Mouse (Mus musculus) urinary bladder, postnatal 14 days (tissue): ENCODE data around the gene Nt5c3.
"Not testable (repeated sequence)": the region's sequence is repeated elsewhere in the genome, so short reads cannot be mapped to it uniquely, and the experiment has no call there.

ENCODE experiments used
- DNase-seq: peaks from one replicate; pipeline ENCODE4 v3.0.0; 2021; ENCODE audit warnings: low spot score

Gene Nt5c3

DNA sequence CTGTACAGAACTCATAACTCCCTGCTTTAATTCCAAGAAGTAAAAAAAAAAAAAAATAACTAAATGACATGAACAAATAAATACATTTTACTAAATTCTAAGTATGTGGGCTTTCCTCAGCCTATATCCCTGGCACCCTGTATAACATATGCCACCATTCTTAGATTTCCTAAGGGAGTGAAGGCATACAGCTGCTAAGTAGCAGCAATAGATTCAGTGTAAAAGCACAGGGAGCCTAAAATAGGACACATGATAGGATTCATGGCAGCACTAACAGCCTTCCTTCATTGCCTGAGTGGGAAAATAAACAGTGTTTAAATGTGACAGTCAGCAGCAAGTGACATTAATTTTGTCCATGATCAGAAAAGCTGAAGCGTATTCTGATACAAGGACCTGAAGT, 19.4 kb downstream of the Nt5c3 start:
- DNase-seq, result no peak

GRCm38 (mm10) chr6:56903831-56904230, 19.9 kb downstream of the Nt5c3 start:
- DNase-seq, result no peak

- DNase-seq, result no peak
Measured at GRCm38 (mm10) chr6:56902606-56903520, 20.9 kb downstream of the Nt5c3 start.

DNA sequence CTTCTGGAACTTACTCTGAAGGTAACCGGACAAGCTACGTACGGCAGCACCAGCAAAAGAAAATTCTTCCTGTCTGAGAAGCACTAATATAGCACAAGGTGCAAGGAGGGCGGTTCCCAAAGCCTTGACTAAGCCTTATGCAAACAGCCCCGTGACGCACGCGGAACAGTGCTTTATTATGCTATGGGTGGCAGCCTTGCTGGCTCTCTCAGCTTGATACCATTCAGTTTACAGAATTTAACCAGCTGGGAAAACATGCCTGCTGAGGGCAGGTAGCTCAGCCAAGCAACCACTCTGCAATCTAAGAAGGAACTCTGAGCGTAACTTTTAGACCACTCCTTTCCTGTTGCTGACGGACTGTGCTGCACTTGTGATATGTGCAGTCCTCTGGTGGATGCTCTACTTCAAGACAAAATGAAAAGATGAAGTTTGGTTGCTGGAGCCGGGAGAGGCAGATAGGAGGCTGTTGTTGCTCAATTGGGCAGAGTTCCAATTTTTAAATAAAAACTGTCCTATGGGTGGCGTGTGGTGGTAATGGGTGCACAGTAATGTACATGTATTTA, 21.8 kb downstream of the Nt5c3 start:
- DNase-seq, result peak; percentile 82

DNA sequence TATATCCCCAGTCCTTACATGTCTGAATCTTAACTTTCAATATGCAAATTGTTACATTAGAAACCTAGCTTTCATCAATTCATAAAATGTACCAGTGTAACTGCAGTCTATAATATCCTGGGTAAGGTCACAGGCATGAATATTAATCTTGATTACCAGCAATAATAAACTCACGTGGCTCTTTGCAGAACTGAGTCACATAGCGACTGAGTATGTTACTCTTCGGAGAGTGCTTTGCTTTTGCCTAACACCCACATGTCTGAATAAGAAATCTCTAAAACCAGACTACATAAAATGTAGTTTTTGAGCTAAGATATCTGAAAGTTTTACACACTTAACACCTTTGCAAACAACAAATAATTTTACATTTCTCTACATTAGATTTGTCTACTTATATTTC, 22.4 kb downstream of the Nt5c3 start:
- no peak for DNase-seq

DNA sequence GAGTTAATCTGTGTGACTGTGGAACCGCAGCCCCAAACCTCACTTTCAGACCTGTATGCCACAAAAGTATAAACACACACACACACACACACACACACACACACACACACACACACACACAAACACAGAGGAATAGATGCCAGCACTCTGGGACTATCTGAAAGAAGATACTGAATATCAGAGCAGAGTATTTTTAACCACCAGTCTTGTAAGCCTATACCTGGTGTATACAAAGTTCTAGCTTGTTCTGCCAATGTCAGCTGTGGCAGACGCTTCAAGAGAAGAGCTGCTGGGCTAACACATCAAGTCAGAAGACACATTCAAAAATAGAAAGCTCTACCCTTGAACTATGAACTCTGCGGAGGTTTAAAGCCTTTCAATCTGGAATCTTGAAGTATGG, 24.1 kb downstream of the Nt5c3 start:
- DNase-seq, result no peak

GRCm38 (mm10) chr6:56890762-56891161, 33.0 kb downstream of the Nt5c3 start:
- no peak for DNase-seq

DNA sequence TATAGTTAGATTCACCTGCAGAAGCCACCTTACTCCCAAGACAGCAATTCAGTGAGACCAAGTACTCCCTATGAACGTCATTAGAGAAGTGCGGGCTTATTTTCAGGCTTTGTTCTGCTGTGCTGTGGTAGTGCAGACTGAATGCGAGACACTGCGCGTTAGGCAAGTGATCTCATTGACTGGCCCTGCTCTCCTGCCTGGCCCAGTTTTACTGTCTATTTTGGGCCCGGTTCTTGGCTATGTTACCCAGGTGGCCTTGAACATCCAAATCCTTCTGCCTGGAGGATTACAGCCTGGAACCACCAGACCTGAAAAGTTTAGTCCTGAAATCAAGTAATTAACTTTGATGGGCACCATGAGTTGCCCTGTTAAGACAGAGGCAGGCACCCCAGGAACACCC, 35.2 kb downstream of the Nt5c3 start:
- DNase-seq, result no peak

DNA sequence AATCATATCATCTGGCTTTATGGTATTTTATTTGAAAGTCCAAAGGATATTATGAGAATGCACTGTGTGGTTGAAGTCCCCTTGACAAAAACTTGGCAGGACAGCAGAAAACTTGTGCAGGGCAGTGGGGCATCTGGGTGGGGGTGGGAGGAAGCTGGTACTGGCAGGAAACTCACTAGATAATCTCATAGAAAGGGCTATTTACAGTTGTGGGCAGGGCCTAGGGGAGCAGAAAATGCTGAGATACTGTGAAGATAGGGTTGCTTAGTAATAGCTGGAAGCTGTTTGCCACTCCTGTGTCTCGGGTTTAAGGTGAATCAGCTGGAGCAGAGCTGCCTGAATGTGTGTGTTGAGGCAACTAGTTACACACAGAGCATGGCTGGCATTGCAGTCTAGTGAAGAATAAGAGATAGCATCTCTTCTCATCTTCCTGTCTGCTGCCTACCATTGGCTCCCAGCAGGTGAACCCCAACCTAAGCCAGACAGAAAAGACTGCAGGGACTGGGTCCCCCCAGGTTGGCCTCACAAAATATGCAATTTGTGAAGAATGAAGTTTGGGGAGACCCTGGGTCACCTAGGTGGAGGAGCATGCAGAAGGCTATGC, 44.3 kb downstream of the Nt5c3 start:
- peak; percentile 7 for DNase-seq

- DNase-seq, result no peak
Measured at GRCm38 (mm10) chr6:56877985-56878384, 45.7 kb downstream of the Nt5c3 start.

- DNase-seq, result no peak
Measured at GRCm38 (mm10) chr6:56876870-56877269, 46.9 kb downstream of the Nt5c3 start.

- DNase-seq, result no peak
Measured at GRCm38 (mm10) chr6:56870027-56870426, 53.7 kb downstream of the Nt5c3 start.

GRCm38 (mm10) chr6:56868565-56868964, 55.2 kb downstream of the Nt5c3 start:
- no peak for DNase-seq

GRCm38 (mm10) chr6:56866899-56867298, 56.8 kb downstream of the Nt5c3 start:
- DNase-seq, result not testable (repeated sequence)

- no peak for DNase-seq
Measured at GRCm38 (mm10) chr6:56860205-56860848, 63.4 kb downstream of the Nt5c3 start.

GRCm38 (mm10) chr6:56856748-56857147, 67.0 kb downstream of the Nt5c3 start:
- peak; percentile 10 for DNase-seq

DNA sequence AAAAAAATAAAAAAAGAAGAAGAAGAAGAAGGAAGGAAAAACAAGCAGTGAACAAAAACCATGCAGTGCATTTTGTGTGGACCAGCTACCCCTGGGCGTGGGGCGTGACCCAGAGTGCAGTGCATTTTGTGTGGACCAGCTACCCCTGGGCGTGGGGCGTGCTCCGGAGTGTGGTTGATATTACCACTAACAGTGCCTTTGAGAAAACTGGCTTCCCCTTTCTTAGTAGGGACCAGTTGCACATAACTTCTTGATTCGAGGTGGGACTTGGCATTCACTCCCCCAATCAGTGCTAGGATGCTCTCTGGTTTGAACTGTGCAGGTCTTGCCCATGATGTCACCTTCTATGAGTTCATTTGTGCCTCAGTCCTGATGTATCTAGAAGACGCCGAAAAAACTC, 68.9 kb downstream of the Nt5c3 start:
- no peak for DNase-seq

GRCm38 (mm10) chr6:56850315-56850714, 73.4 kb downstream of the Nt5c3 start:
- DNase-seq, result no peak

DNA sequence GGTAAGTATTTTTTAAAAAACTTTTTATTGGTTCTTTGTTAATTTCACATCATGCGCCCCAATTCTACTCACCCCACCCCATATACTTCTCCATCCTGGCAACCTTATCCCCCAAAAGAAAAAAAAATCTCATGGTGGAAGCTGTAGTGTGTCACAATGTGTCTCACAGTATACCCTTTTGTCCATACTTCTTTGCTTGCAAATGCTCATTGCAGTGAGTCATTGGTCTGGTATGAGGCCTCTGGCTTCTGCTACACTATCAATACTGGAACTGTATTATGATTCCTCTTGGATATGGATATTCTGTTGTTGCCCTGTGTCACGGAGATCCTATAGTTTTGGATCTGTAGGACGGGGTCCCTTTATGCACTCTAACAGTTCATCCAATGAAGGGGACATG, 74.8 kb downstream of the Nt5c3 start:
- DNase-seq, result no peak

- DNase-seq, result no peak
Measured at GRCm38 (mm10) chr6:56844365-56844764, 79.4 kb downstream of the Nt5c3 start.

GRCm38 (mm10) chr6:56843229-56843628, 80.5 kb downstream of the Nt5c3 start:
- DNase-seq, result no peak

DNA sequence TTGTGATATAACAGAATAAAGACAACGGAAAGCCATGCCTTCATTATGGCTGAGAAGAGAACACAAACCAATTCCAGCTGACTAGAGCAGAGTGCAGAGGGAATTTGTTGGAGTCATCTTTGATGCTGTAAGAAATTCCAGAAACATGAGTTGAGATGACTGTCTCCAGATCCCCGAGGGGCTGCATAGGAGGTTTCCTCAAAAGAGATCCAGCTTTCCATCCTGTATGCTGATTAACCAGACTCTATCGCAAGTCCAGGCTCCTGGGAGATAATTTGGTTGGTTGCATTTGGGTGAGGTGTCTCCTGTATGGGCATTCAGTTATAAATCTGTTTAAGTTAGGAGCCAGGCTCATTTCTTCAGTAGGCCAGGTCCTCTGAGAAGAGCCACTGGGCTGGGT, 86.1 kb downstream of the Nt5c3 start:
- no peak for DNase-seq

GRCm38 (mm10) chr6:56837166-56837565, 86.6 kb downstream of the Nt5c3 start:
- DNase-seq, result no peak
